Mouse (Mus musculus): ENCODE measurements around the gene Slc15a3. TPM values are rescaled to one million over a fixed set of nuclear protein-coding genes. Genes with fewer than 3 reads are reported as not detected.

Gene Slc15a3
- polyA plus RNA-seq, 1 experiment = 6.7 TPM

DNA sequence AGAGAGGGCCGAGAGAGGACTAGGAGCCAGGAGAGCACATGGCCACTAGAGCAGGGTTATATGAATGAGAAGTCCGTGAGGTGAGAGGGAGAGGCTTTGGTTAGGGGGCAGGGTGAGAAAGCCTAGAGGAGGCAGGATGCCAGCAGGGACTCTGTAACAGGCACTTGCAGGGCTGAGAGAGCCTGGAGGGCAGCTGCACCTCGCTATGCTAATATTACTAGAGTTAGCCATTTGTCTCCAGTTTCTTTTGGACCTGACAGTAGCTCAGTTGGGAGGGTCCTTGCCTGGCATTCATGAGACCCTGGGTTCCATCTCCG, 29.4 kb upstream of the Slc15a3 start:
- 61% methylated on average over 4 of the region's 4 CpGs for WGBS
- H3K4me3 ChIP-seq (ENCODE audit: insufficient read depth, low read depth, low read length) = no peak overlapping the region
- no peak overlapping the region for H3K27ac ChIP-seq (ENCODE audit: insufficient read depth, low read depth, low read length)
- H3K36me3 ChIP-seq (ENCODE audit: control insufficient read depth, insufficient read depth, low read length) = no peaks in the 10 kb centered on the region
- H3K4me1 ChIP-seq (ENCODE audit: control insufficient read depth, insufficient read depth, low read length) = no peaks in the 10 kb centered on the region
- no peak for TF ChIP-seq CTCF (conservative IDR thresholded peaks at IDR 0.05; ENCODE audit: insufficient read depth, insufficient read length, low read depth, low read length)
- TF ChIP-seq POLR2A (IDR thresholded peaks at IDR 0.05; ENCODE audit: low read depth, low read length) = no peak
- no peaks in the 10 kb centered on the region for H3K27me3 ChIP-seq (replicated peaks; ENCODE audit: control insufficient read depth, insufficient read depth, low read length)
- no peak for DNase-seq

DNA sequence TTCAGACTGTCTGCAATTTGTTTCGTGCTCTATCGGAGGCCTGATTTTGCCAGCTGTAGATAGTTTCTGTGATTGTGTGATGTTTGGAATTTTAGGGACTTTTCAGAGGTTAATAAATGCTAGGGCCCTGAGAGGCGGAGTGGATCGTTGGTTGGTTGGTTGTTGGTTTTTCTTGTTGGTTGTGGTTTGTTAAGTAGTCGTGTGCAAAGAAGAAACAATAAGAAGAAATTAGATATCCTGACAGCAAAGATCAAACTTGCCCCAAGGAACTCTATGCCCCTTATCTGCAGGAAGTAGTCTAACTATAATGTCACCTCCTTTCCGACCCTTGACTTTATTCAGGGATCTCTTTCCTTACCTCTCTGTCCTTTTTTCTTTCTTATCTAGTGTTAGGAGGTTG, 28.1 kb upstream of the Slc15a3 start:
- no peak overlapping the region for H3K27ac ChIP-seq (ENCODE audit: insufficient read depth, low read depth, low read length)
- no peak for DNase-seq
- no peaks in the 10 kb centered on the region for H3K4me1 ChIP-seq (ENCODE audit: control insufficient read depth, insufficient read depth, low read length)
- H3K36me3 ChIP-seq (ENCODE audit: control insufficient read depth, insufficient read depth, low read length) = no peaks in the 10 kb centered on the region
- WGBS = 72% methylated on average over 6 of the region's 6 CpGs
- H3K4me3 ChIP-seq (ENCODE audit: insufficient read depth, low read depth, low read length) = no peak overlapping the region
- no peaks in the 10 kb centered on the region for H3K27me3 ChIP-seq (replicated peaks; ENCODE audit: control insufficient read depth, insufficient read depth, low read length)
- TF ChIP-seq POLR2A (IDR thresholded peaks at IDR 0.05; ENCODE audit: low read depth, low read length) = no peak
- TF ChIP-seq CTCF (conservative IDR thresholded peaks at IDR 0.05; ENCODE audit: insufficient read depth, insufficient read length, low read depth, low read length) = no peak

- Histone ChIP-seq H3K27me3 (replicated peaks; ENCODE audit: control insufficient read depth, insufficient read depth, low read length) (no peaks in the 10 kb centered on the region), H3K27ac (ENCODE audit: insufficient read depth, low read depth, low read length) (no peak overlapping the region), H3K36me3 (ENCODE audit: control insufficient read depth, insufficient read depth, low read length) (no peaks in the 10 kb centered on the region), H3K4me1 (ENCODE audit: control insufficient read depth, insufficient read depth, low read length) (no peaks in the 10 kb centered on the region), H3K4me3 (ENCODE audit: insufficient read depth, low read depth, low read length) (no peak overlapping the region)
- no peak for TF ChIP-seq POLR2A (IDR thresholded peaks at IDR 0.05; ENCODE audit: low read depth, low read length)
- TF ChIP-seq CTCF (conservative IDR thresholded peaks at IDR 0.05; ENCODE audit: insufficient read depth, insufficient read length, low read depth, low read length) = no peak
- no peak for DNase-seq
- WGBS = 90% methylated on average over 5 of the region's 5 CpGs
Measured at GRCm38 (mm10) chr19:10813039-10813438, 26.5 kb upstream of the Slc15a3 start.

GRCm38 (mm10) chr19:10813905-10814304, 25.6 kb upstream of the Slc15a3 start:
- no peaks in the 10 kb centered on the region for H3K36me3 ChIP-seq (ENCODE audit: control insufficient read depth, insufficient read depth, low read length)
- no peaks in the 10 kb centered on the region for H3K4me1 ChIP-seq (ENCODE audit: control insufficient read depth, insufficient read depth, low read length)
- no peak overlapping the region for H3K27ac ChIP-seq (ENCODE audit: insufficient read depth, low read depth, low read length)
- 80% methylated on average over 7 of the region's 7 CpGs for WGBS
- H3K27me3 ChIP-seq (replicated peaks; ENCODE audit: control insufficient read depth, insufficient read depth, low read length) = no peaks in the 10 kb centered on the region
- TF ChIP-seq CTCF (conservative IDR thresholded peaks at IDR 0.05; ENCODE audit: insufficient read depth, insufficient read length, low read depth, low read length) (no peak), POLR2A (IDR thresholded peaks at IDR 0.05; ENCODE audit: low read depth, low read length) (no peak)
- DNase-seq = no peak
- H3K4me3 ChIP-seq (ENCODE audit: insufficient read depth, low read depth, low read length) = no peak overlapping the region

DNA sequence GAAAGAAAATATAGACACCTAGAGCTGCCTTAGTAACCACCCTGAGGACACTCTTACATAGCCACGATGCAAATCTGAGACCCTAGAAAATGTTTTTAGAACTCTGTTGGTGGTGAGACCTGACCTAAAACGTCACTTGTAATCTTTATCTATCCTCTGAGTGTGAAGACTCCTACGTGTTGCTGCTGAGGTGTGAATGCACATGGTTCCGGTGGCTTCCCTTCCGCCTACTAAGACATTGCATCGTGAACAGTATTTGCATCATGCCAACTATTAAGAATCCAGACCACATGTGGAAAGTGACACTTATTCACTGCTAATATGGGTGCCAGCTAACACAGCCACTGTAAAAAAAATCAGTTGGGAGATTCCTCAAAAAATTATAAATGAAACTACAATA, 23.7 kb upstream of the Slc15a3 start:
- WGBS = 85% methylated on average over 6 of the region's 6 CpGs
- Histone ChIP-seq H3K27me3 (replicated peaks; ENCODE audit: control insufficient read depth, insufficient read depth, low read length) (no peaks in the 10 kb centered on the region), H3K4me3 (ENCODE audit: insufficient read depth, low read depth, low read length) (no peak overlapping the region), H3K27ac (ENCODE audit: insufficient read depth, low read depth, low read length) (no peak overlapping the region), H3K36me3 (ENCODE audit: control insufficient read depth, insufficient read depth, low read length) (no peaks in the 10 kb centered on the region), H3K4me1 (ENCODE audit: control insufficient read depth, insufficient read depth, low read length) (no peaks in the 10 kb centered on the region)
- no peak for TF ChIP-seq POLR2A (IDR thresholded peaks at IDR 0.05; ENCODE audit: low read depth, low read length)
- no peak for TF ChIP-seq CTCF (conservative IDR thresholded peaks at IDR 0.05; ENCODE audit: insufficient read depth, insufficient read length, low read depth, low read length)
- no peak for DNase-seq

- 74% methylated on average over 2 of the region's 2 CpGs for WGBS
- no peak for DNase-seq
- Histone ChIP-seq H3K4me1 (ENCODE audit: control insufficient read depth, insufficient read depth, low read length) (no peaks in the 10 kb centered on the region), H3K27ac (ENCODE audit: insufficient read depth, low read depth, low read length) (no peak overlapping the region), H3K4me3 (ENCODE audit: insufficient read depth, low read depth, low read length) (no peak overlapping the region), H3K27me3 (replicated peaks; ENCODE audit: control insufficient read depth, insufficient read depth, low read length) (no peaks in the 10 kb centered on the region), H3K36me3 (ENCODE audit: control insufficient read depth, insufficient read depth, low read length) (no peaks in the 10 kb centered on the region)
- TF ChIP-seq POLR2A (IDR thresholded peaks at IDR 0.05; ENCODE audit: low read depth, low read length) (no peak), CTCF (conservative IDR thresholded peaks at IDR 0.05; ENCODE audit: insufficient read depth, insufficient read length, low read depth, low read length) (no peak)
Measured at GRCm38 (mm10) chr19:10816462-10816861, 23.1 kb upstream of the Slc15a3 start.

DNA sequence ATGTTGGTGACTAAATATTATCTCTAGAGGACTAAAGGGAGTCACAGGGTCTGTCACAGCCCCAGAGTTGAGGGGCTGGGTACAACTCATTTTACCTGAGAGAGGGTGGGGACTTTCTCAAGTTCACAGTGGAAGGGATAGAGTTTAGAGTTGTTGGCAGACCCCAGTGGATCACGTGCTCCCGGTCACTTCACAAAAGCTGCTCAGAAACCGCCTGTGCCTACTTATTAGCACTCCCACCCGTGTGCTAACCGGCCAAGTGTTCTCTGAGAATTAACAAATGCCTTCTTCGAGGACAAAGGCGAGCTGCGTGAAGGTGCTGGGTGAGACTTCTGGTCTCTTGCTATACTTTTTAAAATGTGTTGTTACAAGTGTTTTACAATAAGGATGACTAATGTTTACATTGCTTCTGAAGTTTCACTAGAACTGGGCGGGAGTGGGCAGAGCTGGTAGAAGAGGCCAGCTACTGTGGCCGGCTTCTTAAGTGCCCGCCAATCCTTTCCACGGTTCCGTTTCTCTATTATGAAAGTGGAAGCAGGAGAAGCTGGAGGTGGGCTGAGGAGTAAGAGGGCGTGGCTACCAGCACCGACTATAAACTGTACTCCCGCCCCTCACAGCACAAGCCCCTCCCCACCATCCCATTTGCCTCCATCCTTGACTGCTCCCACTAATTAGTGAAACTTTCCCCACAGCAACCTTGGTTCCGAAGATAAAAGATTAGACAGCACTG, 21.1 kb upstream of the Slc15a3 start:
- Histone ChIP-seq H3K4me3 (ENCODE audit: insufficient read depth, low read depth, low read length) (no peak overlapping the region), H3K36me3 (ENCODE audit: control insufficient read depth, insufficient read depth, low read length) (no peaks in the 10 kb centered on the region), H3K4me1 (ENCODE audit: control insufficient read depth, insufficient read depth, low read length) (no peaks in the 10 kb centered on the region), H3K27me3 (replicated peaks; ENCODE audit: control insufficient read depth, insufficient read depth, low read length) (no peaks in the 10 kb centered on the region), H3K27ac (ENCODE audit: insufficient read depth, low read depth, low read length) (no peak overlapping the region)
- peak; percentile 24 for DNase-seq
- 18% methylated on average over 17 of the region's 17 CpGs for WGBS
- TF ChIP-seq CTCF (conservative IDR thresholded peaks at IDR 0.05; ENCODE audit: insufficient read depth, insufficient read length, low read depth, low read length) (no peak), POLR2A (IDR thresholded peaks at IDR 0.05; ENCODE audit: low read depth, low read length) (no peak)

Data from kidney, adult 2 months (tissue).